Mouse (Mus musculus): Measurements from ENCODE around the gene Adcy1. TPM values are rescaled to one million over a fixed set of nuclear protein-coding genes. Genes with fewer than 3 reads are reported as not detected.
A peak's percentile ranks its signal among the peaks of the same experiment; 100 is the strongest.

Adcy1 gene
- total RNA-seq, 2 experiments from 2014 or later = 328 to 375 TPM

DNA sequence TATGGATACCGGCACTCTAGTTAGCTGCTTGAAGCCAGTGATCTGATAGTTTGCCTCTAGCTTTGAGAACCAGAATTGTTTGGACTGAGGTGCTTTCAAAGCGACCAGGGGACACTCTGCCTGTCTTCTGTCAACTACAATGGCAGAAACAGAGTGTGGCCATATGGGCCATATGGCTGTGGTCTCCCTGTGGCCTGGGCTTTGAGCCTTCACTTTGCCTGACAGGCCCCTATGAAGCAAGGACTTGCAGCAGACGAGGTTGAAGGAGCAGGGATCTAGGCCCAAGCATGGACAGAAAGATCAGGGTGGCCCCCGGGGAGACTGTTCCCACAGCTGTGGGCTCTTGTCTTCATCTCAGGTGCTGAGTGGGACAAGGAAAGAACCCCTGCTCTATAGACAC is 4.0 kb downstream of the Adcy1 start:
- DNase-seq = no peak
- intact Hi-C loops (cut with DNase I) = loop anchor here (10.0 kb wide), 1 partner anchor 182 kb away; no protein-coding TSS in a partner anchor

DNA sequence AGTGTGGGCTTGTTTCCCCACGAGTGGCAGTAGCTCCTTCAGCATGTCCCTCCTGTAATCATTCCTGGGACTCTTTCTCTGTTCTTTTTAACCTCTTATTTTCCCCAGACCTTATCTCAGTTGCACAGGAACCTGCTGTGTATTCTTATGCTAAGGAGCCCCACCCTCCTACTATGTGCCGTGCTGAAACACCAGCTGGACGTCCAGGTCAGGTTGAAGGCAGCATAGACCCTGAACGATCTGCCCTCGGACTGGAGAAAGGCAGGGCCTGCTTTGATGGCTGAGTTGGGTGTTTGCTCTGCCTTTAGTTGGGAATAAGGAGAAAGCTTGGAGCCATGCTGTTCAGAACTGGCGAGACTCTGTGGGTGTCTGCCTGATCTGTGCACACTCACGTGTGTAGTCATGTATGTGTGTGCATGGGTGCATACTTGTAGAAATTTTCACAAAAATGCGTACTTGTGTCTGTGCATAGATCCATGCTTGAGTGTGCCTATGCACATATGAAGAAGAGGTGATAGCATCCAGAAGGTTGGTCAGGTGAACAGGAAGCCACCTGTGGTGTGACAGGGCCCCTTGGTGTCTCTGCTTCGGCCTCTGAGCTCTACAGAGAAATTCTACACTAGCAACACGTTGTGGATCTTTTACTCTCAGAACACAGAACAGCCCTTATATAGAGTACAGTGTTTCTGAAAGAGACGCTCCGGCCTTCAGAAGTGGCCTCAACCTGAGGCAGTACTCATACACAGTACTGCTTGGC is 5.4 kb downstream of the Adcy1 start:
- no peak for DNase-seq
- intact Hi-C loops (cut with DNase I) = loop anchor here (10.0 kb wide), 1 partner anchor 184 kb away; no protein-coding TSS in a partner anchor

DNA sequence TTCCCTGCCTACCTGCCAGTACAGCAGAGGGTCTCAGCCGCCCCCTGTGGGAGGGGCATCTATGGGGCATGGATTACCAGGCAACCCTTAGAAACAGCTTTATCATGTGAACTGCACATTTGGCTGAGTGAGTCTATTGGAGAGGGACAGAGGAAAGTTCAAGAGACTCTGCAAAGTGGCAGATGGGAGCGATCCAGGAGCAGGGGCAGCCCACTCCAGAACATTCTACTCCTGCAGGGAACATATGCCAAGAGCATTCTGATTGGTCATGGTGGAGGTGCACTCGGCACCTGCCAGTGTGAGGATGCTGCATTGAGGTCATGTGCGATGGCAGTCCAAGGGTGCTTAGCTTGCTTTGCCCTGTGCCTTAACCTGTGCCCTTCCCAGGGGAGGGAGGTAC is 6.5 kb downstream of the Adcy1 start:
- intact Hi-C loops (cut with DNase I) = loop anchor here (10.0 kb wide), 1 partner anchor 185 kb away; no protein-coding TSS in a partner anchor
- DNase-seq = no peak

DNA sequence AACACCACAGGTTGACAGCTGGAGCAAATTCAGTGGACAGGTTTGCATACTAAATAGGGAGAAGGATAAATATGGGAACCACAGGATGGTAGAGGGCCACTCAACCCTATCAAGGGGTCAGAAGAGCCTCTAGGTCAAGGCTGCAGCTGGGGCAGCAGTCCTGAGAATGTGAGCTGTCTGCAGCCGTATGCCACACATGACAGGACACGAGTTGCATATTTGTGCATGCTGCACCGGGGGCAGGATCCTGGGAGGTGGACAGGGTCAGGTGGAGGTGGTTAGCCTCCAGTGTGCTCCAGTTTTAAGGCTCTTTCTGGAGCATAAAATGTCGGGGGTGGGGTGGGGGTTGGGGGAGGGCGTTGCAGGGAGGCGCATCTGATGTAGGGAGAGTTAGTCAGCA is 8.3 kb downstream of the Adcy1 start:
- intact Hi-C loops (cut with DNase I) = no loop called here
- no peak for DNase-seq

DNA sequence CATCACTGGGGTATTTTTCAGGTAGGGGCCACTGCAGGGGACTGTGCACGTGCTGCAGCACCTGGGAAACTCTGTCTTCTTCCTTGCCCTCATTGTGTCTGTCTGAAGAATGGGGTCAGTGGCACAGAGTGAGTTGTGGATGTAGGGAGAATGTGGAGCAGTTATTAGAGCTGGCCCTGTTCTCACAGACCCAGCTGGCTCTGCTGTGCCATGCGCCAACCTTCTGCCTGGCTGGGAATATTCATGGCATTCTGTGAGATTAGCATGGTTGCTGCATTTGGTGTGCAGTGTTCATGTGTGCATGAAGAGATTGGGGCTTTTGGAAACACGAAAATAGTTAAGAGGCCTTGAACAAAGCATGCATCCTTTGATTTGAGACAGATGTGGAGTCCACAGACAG is 10.3 kb downstream of the Adcy1 start:
- intact Hi-C loops (cut with DNase I) = no loop called here
- no peak for DNase-seq

DNA sequence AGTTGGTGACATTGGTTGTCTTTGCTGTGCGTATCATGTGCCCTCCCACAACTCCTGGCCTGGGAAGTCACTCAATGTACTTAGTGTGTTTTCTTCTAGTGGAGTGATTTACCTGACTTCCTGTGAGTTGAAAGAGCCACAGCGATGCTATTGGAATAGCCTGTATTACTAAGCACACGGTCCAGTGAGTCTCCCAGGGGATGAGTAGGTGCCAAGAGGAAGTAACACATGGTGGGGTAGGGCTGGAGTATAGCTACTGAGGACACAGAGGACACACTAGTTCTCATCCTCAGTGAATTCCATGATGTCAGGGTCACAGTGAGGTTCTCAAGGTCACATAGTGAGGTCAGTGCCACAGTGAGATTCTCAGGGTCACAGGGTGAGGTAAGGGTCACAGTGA is 13.2 kb downstream of the Adcy1 start:
- intact Hi-C loops (cut with DNase I) = no loop called here
- DNase-seq = no peak

DNA sequence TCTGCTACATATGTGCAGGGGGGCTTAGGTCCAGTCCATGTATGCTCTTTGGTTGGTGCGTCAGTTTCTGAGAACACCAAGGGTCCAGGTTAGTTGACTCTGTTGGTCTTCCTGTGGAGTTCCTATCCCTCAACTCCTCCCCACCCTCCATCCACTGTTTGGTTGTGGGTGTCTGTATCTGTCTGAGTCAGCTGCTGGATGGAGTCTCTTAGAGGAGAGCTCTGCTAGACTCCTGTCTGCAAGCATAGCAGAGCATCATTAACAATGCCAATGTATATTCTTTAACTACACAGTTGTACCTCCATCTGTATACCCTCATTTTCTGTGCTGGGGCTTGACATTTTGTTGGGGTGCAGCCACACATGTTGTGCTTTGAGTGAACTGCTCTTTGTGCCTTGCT is 18.6 kb downstream of the Adcy1 start:
- intact Hi-C loops (cut with DNase I) = no loop called here
- DNase-seq = no peak

DNA sequence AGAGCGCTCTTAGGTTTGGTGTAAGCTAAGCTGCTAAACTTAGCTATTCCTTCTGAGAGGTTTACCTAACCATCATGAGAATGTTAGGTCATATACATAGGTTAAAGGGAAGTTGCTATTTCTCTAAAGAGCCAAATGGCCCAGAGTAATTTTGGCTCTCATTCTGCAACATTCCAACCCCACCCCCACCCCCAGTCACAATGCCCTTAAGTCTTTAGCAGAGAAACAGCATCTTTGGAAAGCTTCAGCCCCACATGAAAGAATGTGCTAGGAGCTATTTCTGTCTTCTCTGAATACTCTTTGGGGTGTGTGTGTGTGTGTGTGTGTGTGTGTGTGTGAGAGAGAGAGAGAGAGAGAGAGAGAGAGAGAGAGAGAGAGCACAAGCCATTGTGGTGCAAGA is 20.6 kb downstream of the Adcy1 start:
- DNase-seq = no peak

DNA sequence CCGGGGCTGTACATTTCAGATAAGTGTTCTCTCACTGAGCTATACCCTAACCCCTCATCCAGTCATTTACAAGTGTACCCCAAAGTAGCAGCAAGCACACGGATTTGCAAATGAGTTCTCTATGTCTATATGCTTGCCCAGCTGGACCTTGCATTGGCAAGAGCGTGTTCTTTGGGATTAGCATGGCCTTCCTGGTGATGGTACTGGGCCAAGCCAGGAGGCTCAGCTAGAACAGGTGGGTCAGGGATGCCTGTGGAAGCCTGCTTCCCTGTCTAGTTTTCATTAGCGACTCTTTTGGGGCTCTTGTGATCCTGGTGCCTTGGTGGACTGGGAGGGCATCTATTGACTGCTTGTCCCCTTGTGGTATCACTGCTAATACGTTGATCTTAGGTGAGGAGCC is 21.9 kb downstream of the Adcy1 start:
- no peak for DNase-seq

More for the DNA sequence above, 20.6 kb downstream of the Adcy1 start:
- intact Hi-C loops (cut with DNase I) = no loop called here

DNA sequence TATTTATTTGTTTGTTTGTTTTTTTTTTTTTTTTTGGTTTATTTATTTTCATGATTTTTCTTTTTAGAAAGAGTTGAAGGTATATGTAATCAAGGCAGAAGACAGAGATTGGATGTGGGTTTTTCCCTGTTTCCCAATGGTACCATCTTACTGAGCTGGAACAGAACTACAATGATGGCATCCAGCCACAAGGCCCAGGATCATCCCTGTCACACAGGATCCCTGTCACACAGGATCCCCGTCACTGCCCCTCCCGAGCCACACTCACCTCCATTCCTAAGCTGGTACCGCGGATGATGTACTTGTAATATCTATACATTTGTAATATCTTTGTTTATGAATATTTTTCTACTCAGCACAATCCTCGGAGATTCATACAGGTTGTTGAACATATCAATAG is 27.8 kb downstream of the Adcy1 start:
- DNase-seq = no peak
- intact Hi-C loops (cut with DNase I) = no loop called here

More for the DNA sequence above, 21.9 kb downstream of the Adcy1 start:
- intact Hi-C loops (cut with DNase I) = no loop called here

DNA sequence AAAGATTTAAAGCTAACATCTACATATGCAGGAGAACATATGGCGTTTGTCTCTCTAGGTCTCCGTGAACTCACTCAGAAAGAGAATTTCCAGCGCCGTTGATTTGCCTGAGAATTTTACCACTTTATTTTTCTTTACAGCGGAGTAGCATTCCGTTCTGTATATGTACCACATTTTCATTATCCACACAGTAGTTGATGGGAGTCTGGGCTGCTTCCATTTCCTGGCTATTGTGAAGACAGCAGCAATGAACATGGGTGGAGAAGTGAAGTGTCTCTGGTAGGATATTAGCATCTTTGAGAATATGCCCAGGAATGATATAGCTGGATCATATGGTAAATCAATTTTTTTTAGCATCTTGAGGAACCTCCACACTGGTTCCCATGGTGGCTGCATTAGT is 31.6 kb downstream of the Adcy1 start:
- DNase-seq = no peak
- intact Hi-C loops (cut with DNase I) = no loop called here

DNA sequence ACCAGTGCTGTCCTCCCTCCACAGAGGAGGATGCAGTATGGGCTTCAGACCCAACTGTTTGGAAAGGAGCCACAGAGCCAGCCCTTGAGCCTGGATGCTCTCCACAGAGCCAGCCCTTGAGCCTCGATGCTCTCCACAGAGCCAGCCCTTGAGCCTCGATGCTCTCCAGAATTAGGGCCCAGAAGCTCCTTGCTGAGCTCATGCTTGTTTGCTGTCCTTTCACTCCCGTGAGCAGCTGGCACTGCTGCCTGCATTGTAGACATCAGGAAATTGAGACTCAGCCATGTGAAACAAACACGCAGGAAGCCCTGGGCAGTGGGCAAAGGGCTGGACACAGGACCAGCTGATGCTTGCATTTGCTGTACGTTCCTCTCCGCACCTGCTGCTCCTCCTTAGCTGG is 38.4 kb downstream of the Adcy1 start:
- peak; percentile 67 for DNase-seq
- intact Hi-C loops (cut with DNase I) = no loop called here

DNA sequence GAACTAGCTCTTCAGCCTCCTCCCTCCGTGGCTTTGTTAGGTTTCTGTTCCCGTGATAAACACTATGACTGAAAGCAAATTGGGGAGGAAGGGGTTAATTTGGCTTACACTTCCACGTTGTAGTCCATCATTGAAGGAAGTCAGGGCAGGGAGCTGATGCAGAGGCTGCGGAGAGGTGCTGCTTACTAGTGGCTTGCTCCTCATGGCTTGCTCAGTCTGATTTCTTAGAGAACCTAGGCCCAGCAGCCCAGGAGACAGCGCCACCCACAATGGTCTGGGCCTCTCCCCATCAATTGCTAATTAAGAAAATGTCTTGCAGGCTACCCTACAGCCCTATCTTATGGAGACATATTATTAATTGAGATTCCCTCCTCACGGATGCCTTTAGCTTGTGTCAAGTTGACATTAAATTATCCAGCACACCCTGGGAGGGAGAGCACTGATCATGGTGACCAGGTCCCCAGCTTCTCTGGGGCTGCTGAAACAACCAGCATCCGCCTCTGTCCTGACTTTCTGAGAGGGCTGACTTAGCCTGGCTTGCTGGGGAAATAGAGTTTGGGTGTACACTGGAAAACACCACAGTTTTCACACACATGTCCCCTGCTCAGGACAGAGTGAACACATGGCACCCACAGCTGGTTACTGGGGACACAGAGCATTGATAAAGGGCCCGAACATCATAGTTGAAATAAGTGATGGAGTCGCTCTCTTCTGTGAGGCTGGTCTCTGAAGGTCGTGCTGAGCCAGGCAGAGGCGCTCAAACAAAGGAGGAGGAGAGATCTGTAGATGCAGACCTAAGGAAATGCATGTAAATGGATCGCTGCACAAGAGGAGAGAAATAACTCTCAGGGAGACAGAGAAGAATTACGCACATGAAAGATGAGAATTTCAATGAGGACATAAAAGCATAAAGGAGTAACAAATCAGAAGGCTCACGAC is 39.2 kb downstream of the Adcy1 start:
- intact Hi-C loops (cut with DNase I) = no loop called here
- no peak for DNase-seq

DNA sequence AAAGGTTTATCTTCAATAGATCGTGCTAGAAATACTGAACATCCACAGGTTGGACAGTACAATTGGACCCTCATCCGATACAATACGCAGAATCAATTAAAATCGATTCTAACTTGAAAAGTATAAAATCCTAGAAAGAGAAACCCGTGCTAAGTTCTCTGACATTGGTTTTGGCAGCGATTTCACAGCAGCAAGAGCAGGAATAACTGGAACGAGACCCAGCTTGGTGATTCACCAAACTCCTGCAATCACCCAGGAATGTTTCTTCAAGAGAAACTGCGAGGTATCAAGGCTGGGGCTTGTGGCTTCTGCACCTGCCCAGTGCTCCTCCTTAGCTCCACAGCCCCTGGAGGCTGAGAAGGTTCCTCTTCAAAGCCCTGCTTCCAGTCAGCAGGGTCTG is 42.0 kb downstream of the Adcy1 start:
- DNase-seq = no peak
- intact Hi-C loops (cut with DNase I) = no loop called here

DNA sequence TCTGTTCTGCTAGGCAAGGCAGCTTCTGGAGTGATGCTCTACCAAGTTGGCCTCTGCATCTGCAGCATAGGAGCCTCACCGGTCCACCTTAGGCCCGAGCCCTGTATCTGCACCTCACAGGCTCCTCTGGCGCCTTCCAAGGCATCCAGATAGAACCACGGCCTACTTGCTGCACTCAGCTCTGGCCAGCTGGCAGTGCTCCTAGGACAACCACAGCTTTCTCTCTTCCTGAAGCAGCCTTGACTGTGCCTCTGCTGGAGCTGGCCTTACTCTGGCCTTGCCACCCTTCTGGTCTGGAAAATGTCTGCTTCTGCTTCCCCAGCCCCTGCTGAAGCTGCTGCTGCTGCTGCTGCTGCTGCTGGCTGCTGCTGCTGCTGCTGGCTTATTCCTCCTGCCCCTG is 45.8 kb downstream of the Adcy1 start:
- intact Hi-C loops (cut with DNase I) = no loop called here
- no peak for DNase-seq

DNA sequence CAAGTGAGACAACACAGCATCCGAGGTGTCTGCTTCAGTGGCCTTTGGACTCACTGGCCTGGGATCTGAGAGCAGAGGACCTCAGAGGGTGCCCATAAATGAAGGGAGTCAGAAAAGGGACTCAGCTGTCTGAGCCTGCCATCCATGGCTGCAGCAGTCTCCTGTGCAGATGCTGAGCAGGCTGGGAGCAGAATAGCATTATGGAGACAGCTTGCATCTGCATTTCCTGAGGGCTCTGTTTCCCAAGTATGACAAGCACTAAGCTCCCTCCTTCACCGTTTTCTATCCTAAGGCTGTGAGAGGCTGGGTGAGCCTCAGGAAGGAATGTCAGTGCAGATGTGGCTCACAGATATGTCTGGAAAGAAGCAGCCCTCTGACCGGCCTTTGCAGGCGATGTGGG is 49.8 kb downstream of the Adcy1 start:
- intact Hi-C loops (cut with DNase I) = no loop called here
- no peak for DNase-seq

DNA sequence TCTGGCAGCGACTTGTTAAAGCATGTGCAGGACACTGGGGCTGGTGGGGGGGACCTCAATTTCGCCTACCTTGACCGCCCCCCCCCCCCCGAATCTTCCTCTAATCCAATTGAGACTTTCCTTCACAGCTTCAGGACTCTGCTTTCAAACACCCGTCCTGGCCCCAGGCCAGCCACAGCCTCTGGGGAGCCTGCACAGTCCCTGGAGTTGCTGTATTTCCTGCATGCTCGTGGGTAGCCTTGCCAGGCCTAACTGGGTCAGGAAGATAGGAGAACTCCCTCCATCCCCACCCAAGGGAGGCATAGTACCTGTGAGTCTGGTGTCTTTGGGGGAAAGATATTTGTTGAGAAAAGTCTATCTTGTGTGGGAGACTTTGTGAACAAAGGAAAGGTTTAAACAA is 50.4 kb downstream of the Adcy1 start:
- peak; percentile 43 for DNase-seq
- intact Hi-C loops (cut with DNase I) = no loop called here

DNA sequence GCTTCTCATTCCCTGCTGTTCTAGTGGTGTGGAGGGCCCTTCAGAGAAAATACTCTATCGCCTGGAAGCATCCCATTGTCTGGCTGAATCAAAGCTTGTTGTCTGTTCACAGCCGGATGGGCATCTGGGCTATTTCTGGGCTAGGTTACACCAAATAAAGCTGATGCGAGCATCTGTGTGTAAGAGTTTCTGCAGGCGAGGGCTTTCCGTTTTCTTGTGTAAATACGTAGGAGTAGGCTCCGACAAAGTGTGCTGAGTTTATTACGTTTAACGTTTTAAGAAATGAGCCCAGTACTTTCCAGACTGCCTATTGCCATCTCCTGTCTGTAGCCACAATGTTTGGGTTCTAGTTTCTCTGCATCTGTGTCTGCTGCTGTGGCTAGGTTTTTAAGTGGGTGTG is 51.0 kb downstream of the Adcy1 start:
- DNase-seq = no peak

DNA sequence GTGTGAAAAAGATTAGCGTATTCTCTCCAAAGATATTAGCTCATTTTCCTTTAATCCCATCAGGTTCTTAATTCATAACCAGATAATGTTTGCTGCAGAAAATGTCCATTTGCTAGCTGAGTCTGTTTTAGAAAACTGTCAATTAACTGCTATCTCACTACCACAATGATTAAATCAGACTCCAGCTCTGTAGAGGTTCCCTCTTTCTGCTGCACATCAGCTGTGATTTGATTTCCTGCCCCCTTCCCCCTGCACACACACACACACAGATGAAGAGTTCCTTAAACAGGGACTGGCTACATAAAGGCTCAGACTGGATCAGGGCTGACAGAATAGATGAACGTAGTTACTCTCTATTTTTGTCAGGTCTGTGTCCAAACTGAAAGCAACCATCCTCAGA is 53.4 kb downstream of the Adcy1 start:
- DNase-seq = no peak
- intact Hi-C loops (cut with DNase I) = no loop called here

More for the DNA sequence above, 51.0 kb downstream of the Adcy1 start:
- intact Hi-C loops (cut with DNase I) = no loop called here

DNA sequence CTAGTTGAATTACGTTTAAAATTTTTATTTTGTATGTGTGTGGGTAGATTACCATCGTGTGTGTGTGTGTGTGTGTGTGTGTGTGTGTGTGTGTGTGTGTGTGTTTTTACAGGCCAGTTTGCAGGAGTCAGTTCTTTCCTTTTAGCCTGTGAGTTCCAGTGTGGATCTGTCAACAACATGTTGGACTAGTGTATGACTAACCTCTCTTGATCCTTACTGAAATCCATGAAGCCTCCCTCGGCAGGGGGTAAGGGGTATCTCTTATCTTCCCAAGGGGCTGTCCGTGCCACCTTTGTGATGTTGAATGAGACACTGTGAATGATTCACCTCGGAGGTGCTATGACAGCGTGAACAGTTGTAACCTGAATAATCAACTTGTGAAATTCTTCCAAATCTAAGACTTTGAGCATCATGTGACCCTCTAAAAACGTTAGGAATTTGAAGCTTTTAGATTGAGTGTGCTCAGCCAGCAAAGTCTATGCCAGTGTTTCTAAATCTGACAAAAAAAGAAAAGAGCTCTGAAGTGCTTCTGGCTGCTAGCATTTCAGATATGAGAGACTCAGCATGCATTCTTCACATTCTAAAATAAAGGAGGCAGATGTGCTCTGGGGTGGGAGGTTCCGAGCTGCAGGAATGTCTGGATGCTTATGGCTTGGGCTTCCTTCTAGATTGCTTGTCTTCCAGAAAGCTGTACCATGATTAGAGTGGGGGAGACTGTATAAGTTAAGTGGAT is 66.2 kb downstream of the Adcy1 start:
- DNase-seq = no peak
- intact Hi-C loops (cut with DNase I) = no loop called here

DNA sequence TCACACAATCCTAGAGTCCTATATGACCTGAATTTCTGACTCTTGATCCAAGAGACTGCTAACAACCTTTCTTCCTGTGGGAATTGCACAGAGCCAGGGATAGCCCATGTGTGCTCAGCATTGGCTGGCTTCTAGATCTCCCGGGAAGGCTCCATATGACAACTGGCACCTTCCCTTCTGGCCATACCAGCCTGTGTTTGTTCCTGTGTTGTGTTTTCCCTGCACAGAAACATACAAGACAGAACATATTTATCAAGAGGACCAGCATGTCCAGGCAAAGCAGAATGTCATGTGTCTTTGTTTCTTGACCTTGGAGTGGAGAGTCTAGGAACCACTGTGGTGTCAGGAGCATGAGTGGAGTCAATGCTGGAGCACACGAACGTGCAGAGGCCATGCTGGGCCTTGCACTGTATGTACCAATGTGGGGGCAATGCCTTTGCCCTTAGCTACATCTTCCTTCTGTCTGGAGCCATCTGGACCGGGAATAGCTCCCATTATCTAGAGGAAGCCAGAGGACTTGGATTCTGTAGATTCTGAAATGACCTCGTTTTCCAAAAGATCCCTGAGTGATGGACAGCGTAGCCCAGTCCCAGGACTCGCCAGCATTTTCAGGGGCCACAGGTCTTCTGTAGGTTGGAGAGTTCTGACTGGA is 69.6 kb downstream of the Adcy1 start:
- intact Hi-C loops (cut with DNase I) = no loop called here

More for the DNA sequence above, 69.6 kb downstream of the Adcy1 start:
- no peak for DNase-seq
